Mouse (Mus musculus) forebrain, embryonic 12.5 days (tissue): ENCODE data around the gene Lmcd1. TPM values are rescaled to one million over a fixed set of nuclear protein-coding genes. Genes with fewer than 3 reads are reported as not detected.
"Not testable (repeated sequence)": the region's sequence is repeated elsewhere in the genome, so short reads cannot be mapped to it uniquely, and the experiment has no call there.

Source experiments
- ATAC-seq: fragments of 200-750 bp; cut with Nextera tagmentation; 2 replicates; pipeline ENCODE4 v1.8.0; 2017; ENCODE audit warnings: moderate TSS enrichment; ENCODE audit not compliant: low FRiP score
- H3K27ac ChIP-seq: fragments of 300-500 bp; sonication (generic); 2 replicates; pipeline ENCODE4 v1.5.1; 2016; ENCODE audit warnings: mild to moderate bottlenecking
- H3K27me3 ChIP-seq: fragments of 300-500 bp; sonication (generic); 2 replicates; pipeline ENCODE4 v1.6.1; 2016; ENCODE audit warnings: mild to moderate bottlenecking
- H3K36me3 ChIP-seq: fragments of 300-500 bp; sonication (generic); replicated peaks from 2 replicates; pipeline ENCODE4 v1.6.1; 2016; ENCODE audit warnings: mild to moderate bottlenecking
- H3K4me1 ChIP-seq: fragments of 300-500 bp; sonication (generic); 2 replicates; pipeline ENCODE4 v1.6.1; 2016
- H3K4me2 ChIP-seq: fragments of 300-500 bp; sonication (generic); 2 replicates; pipeline ENCODE4 v1.6.1; 2016; ENCODE audit warnings: mild to moderate bottlenecking, moderate library complexity
- H3K4me3 ChIP-seq: fragments of 300-500 bp; sonication (generic); replicated peaks from 2 replicates; pipeline ENCODE4 v1.5.1; 2016; ENCODE audit warnings: mild to moderate bottlenecking
- H3K9ac ChIP-seq: fragments of 300-500 bp; sonication (generic); 2 replicates; pipeline ENCODE4 v1.6.1; 2016; ENCODE audit warnings: mild to moderate bottlenecking
- H3K9me3 ChIP-seq: fragments of 300-500 bp; sonication (generic); 2 replicates; pipeline ENCODE4 v1.6.1; 2016
- WGBS: fragments of 180-500 bp; shearing (Covaris S2); methylation state at CpG from one replicate; pipeline ENCODE4 v1.1.7; 2016; 5-methylcytosine and 5-hydroxymethylcytosine counted together
- polyA plus RNA-seq: library from polyadenylated mRNA; unstranded; fragments of >200 nt; fragmentation: Nextera tagmentation; extraction: Ambion mirVana; gene quantifications from 2 replicates; pipeline ENCODE4 v1.2.1, GENCODE M21; 2016

Lmcd1 gene
- 8.3 and 9.0 TPM in 2 replicates for polyA plus RNA-seq

- Histone ChIP-seq H3K9me3 (no peaks in the 10 kb centered on the region), H3K27ac (peak within 1 kb of the TSS; percentile 77), H3K4me1 (peaks cover 17% of the 10 kb centered on the region), H3K4me2 (peak within 1 kb of the TSS; percentile 60), H3K27me3 (0 out of 2 replicates have a peak, but pooled peaks cover 14% of the 10 kb centered on the region), H3K9ac (peak within 1 kb of the TSS; percentile 17), H3K36me3 (no peaks in the 10 kb centered on the region), H3K4me3 (peak within 1 kb of the TSS; percentile 29)
- ATAC-seq, result peak; percentile 95
- WGBS, result 4% methylated on average over 21 of the region's 21 CpGs
These were observed at the start of gene Lmcd1 for GRCm38 (mm10) chr6:112273501-112274205. TSS of gene Lmcd1 (plus strand) at chr6:112273758.

DNA sequence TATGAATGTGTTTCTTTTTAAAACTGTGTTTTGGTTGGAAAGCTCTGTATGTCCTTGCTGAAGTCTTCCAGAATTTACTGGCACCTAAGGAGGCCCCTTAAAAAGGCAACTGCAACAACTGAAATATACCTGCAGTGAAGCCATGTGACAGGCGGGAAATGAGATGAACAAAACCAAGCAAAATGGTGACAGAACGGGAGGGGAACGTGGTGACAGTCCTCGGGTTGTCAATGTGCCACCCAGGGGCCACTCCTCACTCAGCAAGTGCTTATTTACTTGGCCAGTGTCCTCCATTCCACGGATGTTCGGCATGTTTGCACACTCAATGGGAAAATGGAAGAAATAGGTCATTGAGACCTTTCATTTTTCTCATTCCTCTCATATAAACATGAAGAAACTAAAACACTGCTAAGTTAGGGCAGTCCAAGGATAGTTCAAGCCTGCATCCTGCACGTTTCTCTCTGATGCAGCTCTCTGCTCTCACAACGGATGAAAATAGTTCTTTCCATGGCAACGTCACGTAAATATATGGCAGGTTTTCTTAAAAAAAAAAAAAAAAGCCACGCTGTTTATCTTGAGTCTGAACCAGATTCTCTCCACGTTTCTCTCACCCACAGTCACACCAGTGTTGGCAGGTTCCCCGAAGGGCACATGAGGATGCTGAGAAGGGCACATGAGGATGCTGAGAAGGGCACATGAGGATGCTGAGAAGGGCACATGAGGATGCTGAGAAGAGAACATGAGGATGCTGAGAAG lies 49.5 kb upstream of the Lmcd1 start:
- Histone ChIP-seq H3K27me3 (no peaks in the 10 kb centered on the region), H3K36me3 (no peaks in the 10 kb centered on the region), H3K9me3 (no peaks in the 10 kb centered on the region), H3K4me1 (no peaks in the 10 kb centered on the region), H3K4me2 (no peak overlapping the region), H3K27ac (no peak overlapping the region), H3K9ac (no peak overlapping the region), H3K4me3 (no peak overlapping the region)
- 84% methylated on average over 13 of the region's 13 CpGs for WGBS
- no peak for ATAC-seq

- Histone ChIP-seq H3K36me3 (no peaks in the 10 kb centered on the region), H3K9me3 (no peaks in the 10 kb centered on the region), H3K27me3 (no peaks in the 10 kb centered on the region), H3K4me2 (no peak overlapping the region), H3K27ac (no peak overlapping the region), H3K9ac (no peak overlapping the region), H3K4me1 (no peaks in the 10 kb centered on the region), H3K4me3 (no peak overlapping the region)
- 91% methylated on average over 1 of the region's 1 CpGs for WGBS
- no peak for ATAC-seq
These were observed 36.8 kb upstream of the Lmcd1 start for GRCm38 (mm10) chr6:112236775-112237174.

GRCm38 (mm10) chr6:112242216-112242615 lies 31.3 kb upstream of the Lmcd1 start:
- Histone ChIP-seq H3K4me2 (no peak overlapping the region), H3K9ac (no peak overlapping the region), H3K27me3 (no peaks in the 10 kb centered on the region), H3K36me3 (no peaks in the 10 kb centered on the region), H3K9me3 (no peaks in the 10 kb centered on the region), H3K4me1 (no peaks in the 10 kb centered on the region), H3K4me3 (no peak overlapping the region), H3K27ac (no peak overlapping the region)
- 57% methylated on average over 2 of the region's 2 CpGs for WGBS
- ATAC-seq, result no peak

DNA sequence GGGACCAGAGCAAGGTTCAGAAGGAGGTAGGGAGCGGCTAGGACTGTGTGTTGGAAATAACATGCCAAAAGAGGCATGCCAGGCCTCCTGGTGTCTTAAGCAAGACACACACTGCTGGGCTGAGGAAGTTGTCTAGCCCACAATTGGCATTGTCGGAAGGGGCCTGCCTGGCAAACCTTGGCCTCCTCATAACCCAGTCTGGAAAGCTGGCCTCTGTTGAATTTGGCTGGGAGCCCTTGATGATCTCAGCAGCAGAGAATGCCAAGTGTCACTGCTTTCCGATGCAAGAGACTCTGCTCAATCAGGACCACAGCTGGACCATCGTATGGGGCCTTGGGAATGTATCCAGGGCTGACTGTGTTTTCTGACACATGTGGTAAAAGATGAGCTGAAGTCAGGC lies 27.9 kb upstream of the Lmcd1 start:
- Histone ChIP-seq H3K36me3 (no peaks in the 10 kb centered on the region), H3K4me3 (no peak overlapping the region), H3K27ac (no peak overlapping the region), H3K4me2 (no peak overlapping the region), H3K4me1 (no peaks in the 10 kb centered on the region), H3K9me3 (no peaks in the 10 kb centered on the region), H3K9ac (no peak overlapping the region), H3K27me3 (no peaks in the 10 kb centered on the region)
- ATAC-seq, result no peak
- 77% methylated on average over 4 of the region's 4 CpGs for WGBS

DNA sequence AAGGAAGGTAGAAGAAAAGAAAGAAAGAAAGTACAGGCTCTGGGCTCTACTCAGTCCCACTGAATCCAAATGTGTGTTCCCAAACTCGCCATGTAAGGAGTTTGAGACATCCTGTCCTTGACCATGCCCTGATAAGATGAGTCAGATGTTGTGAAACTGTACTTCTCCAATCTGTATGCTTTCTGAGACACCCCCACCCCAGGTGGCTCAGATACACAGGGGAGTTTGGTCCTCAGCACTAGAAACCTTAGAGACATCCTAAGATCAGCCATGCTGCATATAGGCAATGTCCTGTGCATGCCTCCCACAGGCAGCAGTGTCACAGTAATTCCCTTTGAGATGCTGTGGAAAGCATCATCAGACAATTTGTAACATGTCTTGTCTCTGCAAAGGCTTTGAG lies 26.9 kb upstream of the Lmcd1 start:
- 83% methylated on average over 1 of the region's 1 CpGs for WGBS
- H3K9ac ChIP-seq, result no peak overlapping the region
- H3K4me1 ChIP-seq, result no peaks in the 10 kb centered on the region
- no peaks in the 10 kb centered on the region for H3K36me3 ChIP-seq
- H3K9me3 ChIP-seq, result no peaks in the 10 kb centered on the region
- H3K4me3 ChIP-seq, result no peak overlapping the region
- H3K27me3 ChIP-seq, result no peaks in the 10 kb centered on the region
- H3K4me2 ChIP-seq, result no peak overlapping the region
- ATAC-seq, result no peak
- H3K27ac ChIP-seq, result no peak overlapping the region

- not testable (repeated sequence) for H3K4me1 ChIP-seq, H3K27me3 ChIP-seq, H3K9me3 ChIP-seq, ATAC-seq, H3K27ac ChIP-seq, H3K36me3 ChIP-seq, H3K4me2 ChIP-seq, H3K4me3 ChIP-seq, H3K9ac ChIP-seq
- 92% methylated on average over 3 of the region's 3 CpGs for WGBS
These were observed 19.6 kb upstream of the Lmcd1 start for GRCm38 (mm10) chr6:112253943-112254342.

- H3K4me2 ChIP-seq, result no peak overlapping the region
- no peaks in the 10 kb centered on the region for H3K27me3 ChIP-seq
- no peak for ATAC-seq
- H3K36me3 ChIP-seq, result no peaks in the 10 kb centered on the region
- 82% methylated on average over 2 of the region's 2 CpGs for WGBS
- H3K4me3 ChIP-seq, result no peak overlapping the region
- H3K9me3 ChIP-seq, result no peaks in the 10 kb centered on the region
- H3K27ac ChIP-seq, result no peak overlapping the region
- no peak overlapping the region for H3K9ac ChIP-seq
- no peaks in the 10 kb centered on the region for H3K4me1 ChIP-seq
These were observed 18.6 kb upstream of the Lmcd1 start for GRCm38 (mm10) chr6:112254967-112255366.

DNA sequence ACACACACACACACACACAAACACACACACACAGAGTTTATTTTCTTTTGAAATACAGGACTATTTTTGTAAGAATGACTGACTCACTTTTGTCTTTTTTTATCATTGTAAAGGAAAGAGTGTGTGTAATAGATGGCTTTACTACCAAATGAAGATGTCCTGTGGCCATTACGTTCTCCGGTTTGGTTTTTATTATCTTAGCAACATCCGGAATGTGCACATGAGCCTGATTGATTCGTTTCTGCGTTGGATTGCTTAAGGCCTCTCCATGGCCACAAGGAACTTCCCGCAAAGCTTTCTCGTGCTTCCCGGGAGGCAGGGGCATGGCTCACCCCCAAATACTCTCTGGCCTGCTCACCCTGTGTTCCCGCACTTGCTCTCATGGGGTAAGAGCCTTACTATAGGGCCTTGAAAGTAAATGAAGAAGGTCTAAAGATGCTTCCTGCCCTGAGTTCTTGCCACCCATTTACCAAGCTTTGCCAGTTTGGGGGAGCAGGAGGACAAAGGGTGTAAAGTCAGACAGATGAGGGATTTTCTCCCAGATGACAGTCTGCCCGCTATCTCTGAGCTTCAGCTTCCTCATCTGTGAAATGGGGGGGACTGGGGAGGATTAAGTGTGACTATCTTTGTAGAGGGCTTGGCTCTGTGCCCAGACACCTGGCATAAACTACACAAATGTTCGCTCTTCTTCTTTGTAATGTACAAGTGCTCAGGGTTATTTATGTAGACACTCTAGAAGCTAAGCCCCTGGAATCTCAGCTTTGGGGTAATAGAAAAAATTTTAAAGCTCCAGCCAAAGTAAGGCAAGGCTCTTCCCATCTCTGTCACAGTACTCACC lies 18.0 kb upstream of the Lmcd1 start:
- Histone ChIP-seq H3K4me1 (no peaks in the 10 kb centered on the region), H3K4me3 (no peak overlapping the region), H3K27ac (no peak overlapping the region), H3K9ac (no peak overlapping the region), H3K4me2 (no peak overlapping the region), H3K9me3 (no peaks in the 10 kb centered on the region), H3K27me3 (no peaks in the 10 kb centered on the region), H3K36me3 (no peaks in the 10 kb centered on the region)
- WGBS, result 82% methylated on average over 11 of the region's 11 CpGs
- no peak for ATAC-seq

DNA sequence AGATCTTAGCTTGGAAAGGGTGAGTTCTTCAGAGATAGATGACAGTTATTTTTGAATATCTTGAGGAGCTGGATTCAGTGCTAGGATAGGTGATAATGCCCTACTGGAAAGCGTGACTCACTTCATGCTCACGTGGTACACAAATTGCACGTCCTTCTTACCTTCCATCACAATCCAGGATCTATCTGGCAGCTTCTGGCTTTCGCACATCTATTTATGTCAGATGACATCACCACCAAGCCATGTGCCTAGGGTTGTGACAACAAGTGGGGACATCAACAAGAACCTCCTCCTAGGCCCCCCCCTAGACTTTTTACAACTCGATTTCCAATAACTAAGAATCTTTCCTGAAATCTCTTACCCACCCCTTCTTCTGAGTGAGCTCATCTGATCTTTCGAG lies 17.0 kb upstream of the Lmcd1 start:
- Histone ChIP-seq H3K4me2 (no peak overlapping the region), H3K27me3 (no peaks in the 10 kb centered on the region), H3K9me3 (no peaks in the 10 kb centered on the region), H3K4me3 (no peak overlapping the region), H3K36me3 (no peaks in the 10 kb centered on the region), H3K9ac (no peak overlapping the region), H3K4me1 (no peaks in the 10 kb centered on the region), H3K27ac (no peak overlapping the region)
- no peak for ATAC-seq
- WGBS, result 87% methylated on average over 6 of the region's 6 CpGs

DNA sequence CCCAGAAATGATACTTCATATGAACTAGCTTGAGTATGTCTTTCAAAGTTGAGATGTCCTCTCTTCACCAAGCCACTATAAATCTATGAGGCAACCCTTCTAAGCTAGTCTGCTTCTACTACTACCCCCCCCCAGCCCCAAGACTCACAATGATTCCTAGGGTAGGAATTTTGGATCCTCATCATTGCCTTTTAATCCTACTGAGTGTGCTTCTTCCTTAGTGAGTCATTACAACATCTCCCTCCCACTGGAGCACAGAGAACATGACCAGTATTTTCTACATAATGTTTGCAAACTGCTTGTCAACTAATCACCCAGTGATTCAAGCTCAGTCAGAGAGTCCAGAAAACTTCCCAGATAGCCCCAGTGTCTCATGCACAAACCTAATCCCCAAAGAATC lies 12.5 kb upstream of the Lmcd1 start:
- Histone ChIP-seq H3K27ac (no peak overlapping the region), H3K27me3 (no peaks in the 10 kb centered on the region), H3K9ac (no peak overlapping the region), H3K4me1 (no peaks in the 10 kb centered on the region), H3K4me3 (no peak overlapping the region), H3K9me3 (no peaks in the 10 kb centered on the region), H3K36me3 (no peaks in the 10 kb centered on the region), H3K4me2 (no peak overlapping the region)
- no peak for ATAC-seq

- H3K27ac ChIP-seq, result no peak overlapping the region
- no peak overlapping the region for H3K4me3 ChIP-seq
- no peaks in the 10 kb centered on the region for H3K4me1 ChIP-seq
- H3K9ac ChIP-seq, result no peak overlapping the region
- H3K27me3 ChIP-seq, result no peaks in the 10 kb centered on the region
- WGBS, result 94% methylated on average over 1 of the region's 1 CpGs
- no peak overlapping the region for H3K4me2 ChIP-seq
- ATAC-seq, result no peak
- no peaks in the 10 kb centered on the region for H3K36me3 ChIP-seq
- no peaks in the 10 kb centered on the region for H3K9me3 ChIP-seq
These were observed 9.2 kb upstream of the Lmcd1 start for GRCm38 (mm10) chr6:112264321-112264720.
